ENCODE assay signal across 16 mouse cellular contexts in the genomic region with DNA sequence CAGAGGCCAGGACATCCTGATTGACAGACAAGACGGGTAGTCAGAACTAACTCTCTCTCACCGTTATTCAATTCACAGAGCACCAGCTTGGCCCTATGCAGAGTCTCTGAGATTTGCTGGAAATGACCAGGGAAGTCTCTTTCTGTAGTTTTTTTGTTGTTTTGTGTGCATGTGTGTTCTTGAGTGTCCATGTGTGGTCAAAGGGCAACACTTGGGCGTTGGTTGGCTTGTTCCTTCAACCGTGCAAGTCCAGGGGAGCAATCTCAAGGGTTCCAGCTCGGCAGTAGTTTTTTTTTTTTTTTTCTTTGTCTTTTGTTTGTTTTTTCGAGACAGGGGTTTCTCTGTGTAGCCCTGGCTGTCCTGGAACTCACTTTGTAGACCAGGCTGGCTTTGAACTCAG. TPM values are rescaled to one million over a fixed set of nuclear protein-coding genes. Genes with fewer than 3 reads are reported as not detected.
DNase-seq lines count a peak whose midpoint lies in the region; ATAC-seq and TF ChIP-seq lines count a peak whose summit lies in the region.
"Had no signal": no experiment of that assay in that cellular context is flagged by ENCODE, and none has a peak within 500 bp of the region (broad histone marks: within the 10 kb centered on the region; RNA-seq: fewer than 3 reads in every experiment).

No protein-coding gene starts in this region.

- WGBS in heart, embryonic 14.5 days = 50% methylated on average over 6 of the region's 6 CpGs
- WGBS in liver, embryonic 11.5 days = 55% methylated on average over 6 of the region's 6 CpGs
- 49% methylated on average over 6 of the region's 6 CpGs for WGBS in kidney, postnatal 0 days
- WGBS in liver, embryonic 15.5 days (ENCODE audit: insufficient replicate concordance) = 44% methylated on average over 6 of the region's 6 CpGs

- H3K9me3 ChIP-seq in heart, embryonic 14.5 days (ENCODE audit: control insufficient read depth, low read length) = no peaks in the 10 kb centered on the region
- H3K9me3 ChIP-seq in liver, embryonic 11.5 days (ENCODE audit: control insufficient read depth, low read length) = no peaks in the 10 kb centered on the region
- no peaks in the 10 kb centered on the region for H3K9me3 ChIP-seq in kidney, postnatal 0 days (replicated peaks; ENCODE audit: low read length)
- no peaks in the 10 kb centered on the region for H3K9me3 ChIP-seq in liver, embryonic 15.5 days (replicated peaks)

- H3K36me3 ChIP-seq in heart, embryonic 14.5 days (ENCODE audit: control insufficient read depth, insufficient read depth, low read length) = peaks cover 4% of the 10 kb centered on the region; the same call in 1 of the 2 replicates
- H3K36me3 ChIP-seq in liver, embryonic 11.5 days (ENCODE audit: control insufficient read depth, insufficient read depth, low read length) = peaks cover under 1% of the 10 kb centered on the region; the same call in 1 of the 2 replicates
- H3K36me3 ChIP-seq in kidney, postnatal 0 days (ENCODE audit: insufficient read depth, low read length) = no peaks in the 10 kb centered on the region
- 0 out of 2 replicates have a peak, but pooled peaks cover 4% of the 10 kb centered on the region for H3K36me3 ChIP-seq in liver, embryonic 15.5 days (replicated peaks)

- peak overlapping the region; percentile 76 for H3K9ac ChIP-seq in heart, embryonic 14.5 days (ENCODE audit: low read length)
- H3K9ac ChIP-seq in liver, embryonic 11.5 days (ENCODE audit: low read depth, low read length) = 0 out of 2 replicates have a peak overlapping the region, but pooled peaks have one; percentile 78
- H3K9ac ChIP-seq in kidney, postnatal 0 days (ENCODE audit: low read depth, low read length) = no peak overlapping the region
- H3K9ac ChIP-seq in liver, embryonic 15.5 days = no peak overlapping the region

- H3K27me3 ChIP-seq in heart, embryonic 14.5 days (ENCODE audit: control insufficient read depth, insufficient read depth, low read length) = no peaks in the 10 kb centered on the region
- H3K27me3 ChIP-seq in liver, embryonic 11.5 days (replicated peaks; ENCODE audit: control insufficient read depth, insufficient read depth, low read length) = peaks cover 7% of the 10 kb centered on the region
- no peaks in the 10 kb centered on the region for H3K27me3 ChIP-seq in kidney, postnatal 0 days (ENCODE audit: insufficient read depth, low read length)
- H3K27me3 ChIP-seq in liver, embryonic 15.5 days = peaks cover 19% of the 10 kb centered on the region

- ATAC-seq in heart, embryonic 14.5 days (ENCODE audit: insufficient number of reproducible peaks, insufficient read depth, low FRiP score, low read depth) = no peak
- ATAC-seq in liver, embryonic 11.5 days (replicated peaks; ENCODE audit: low FRiP score) = no peak
- no peak for ATAC-seq in kidney, postnatal 0 days (replicated peaks; ENCODE audit: low FRiP score, low read depth)
- ATAC-seq in liver, embryonic 15.5 days (ENCODE audit: insufficient read depth) = no peak
- ATAC-seq: activated CD4-positive, CD25-positive, alpha-beta regulatory T cell, adult 4 months had no signal

- H3K4me1 ChIP-seq in heart, embryonic 14.5 days (ENCODE audit: control insufficient read depth in 2 of 2, insufficient read depth in 2 of 2, low read length in 2 of 2) = peaks cover 21 to 34% of the 10 kb centered on the region in 2 experiments
- peaks cover 30% of the 10 kb centered on the region for H3K4me1 ChIP-seq in liver, embryonic 11.5 days (replicated peaks; ENCODE audit: control insufficient read depth, insufficient read depth, low read length)
- H3K4me1 ChIP-seq in kidney, postnatal 0 days (replicated peaks; ENCODE audit: insufficient read depth, low read length) = peaks cover 16% of the 10 kb centered on the region
- peaks cover 43% of the 10 kb centered on the region for H3K4me1 ChIP-seq in liver, embryonic 15.5 days (replicated peaks)

- H3K4me2 ChIP-seq in heart, embryonic 14.5 days (ENCODE audit: low read length) = peak overlapping the region; percentile 99
- peak overlapping the region; percentile 99 for H3K4me2 ChIP-seq in liver, embryonic 11.5 days
- peak overlapping the region; percentile 78; the same call in 1 of the 2 replicates for H3K4me2 ChIP-seq in kidney, postnatal 0 days (ENCODE audit: low read length)
- H3K4me2 ChIP-seq in liver, embryonic 15.5 days = peak overlapping the region; percentile 95

- no peak overlapping the region; a peak in 1 of 4 replicates for H3K4me3 ChIP-seq in heart, embryonic 14.5 days (ENCODE audit: control insufficient read depth in 1 of 2, insufficient read depth in 1 of 2, low read depth in 1 of 2, low read length in 2 of 2)
- peak overlapping the region; percentile 86; the same call in 1 of the 2 replicates for H3K4me3 ChIP-seq in liver, embryonic 11.5 days (ENCODE audit: low read depth, low read length)
- no peak overlapping the region for H3K4me3 ChIP-seq in kidney, postnatal 0 days (replicated peaks; ENCODE audit: low read depth, low read length)
- H3K4me3 ChIP-seq in liver, embryonic 15.5 days (replicated peaks) = no peak overlapping the region
- no peak overlapping the region; the same call in 1 of the 2 replicates for H3K4me3 ChIP-seq in gastrocnemius, adult 2 months

- no peak for TF ChIP-seq CTCF in kidney, postnatal 0 days (IDR thresholded peaks at IDR 0.05; ENCODE audit: low read depth)
- no peak for TF ChIP-seq CTCF in gastrocnemius, adult 2 months (IDR thresholded peaks at IDR 0.05)

- H3K27ac ChIP-seq in heart, embryonic 14.5 days (replicated peaks in 1 of 2; ENCODE audit: control insufficient read depth in 1 of 2, insufficient read depth in 1 of 2, low read depth in 2 of 2, low read length in 2 of 2) = no peak overlapping the region
- H3K27ac ChIP-seq in liver, embryonic 11.5 days (ENCODE audit: low read depth, low read length) = no peak overlapping the region
- H3K27ac ChIP-seq in kidney, postnatal 0 days = no peak overlapping the region
- no peak overlapping the region for H3K27ac ChIP-seq in liver, embryonic 15.5 days (replicated peaks)
- H3K27ac ChIP-seq in gastrocnemius, adult 2 months = no peak overlapping the region
- H3K27ac ChIP-seq: hindbrain, embryonic 14.5 days had no signal

- no peak for DNase-seq in heart, adult 9 months (ENCODE audit: low spot score in 2 of 2)
- DNase-seq in liver, embryonic 11.5 days (ENCODE audit: low spot score) = no peak
- DNase-seq in liver = no peak
- no peak for DNase-seq in kidney, postnatal 0 days (ENCODE audit: low spot score)
- DNase-seq in gastrocnemius, adult 2 months = no peak
- DNase-seq in right cerebral cortex, postnatal 14 days = no peak
- DNase-seq: cerebellum, adult 11-12 months; layer of hippocampus, adult 9-11 months; midbrain, embryonic 14.5 days; thymus, postnatal 36 days had no signal

- intact Hi-C loops in gastrocnemius, adult 2 months (cut with DNase I) = loop anchor here (5.0 kb wide), 1 partner anchor 125 kb away; a partner anchor contains a TSS

RNA-seq across cellular contexts. Expression of a gene that starts 1.4 kb away (rescaled TPM):
- polyA plus RNA-seq in heart, embryonic 14.5 days (2014; fragmentation: Nextera tagmentation; extraction: Ambion mirVana) = 0.19 and 5.2 TPM in 2 replicates
- 3.8 and 4.9 TPM in 2 replicates for polyA plus RNA-seq in liver, embryonic 11.5 days (2014; fragmentation: Nextera tagmentation; extraction: Ambion mirVana)
- polyA plus RNA-seq in kidney, postnatal 0 days (2015; fragmentation: Nextera tagmentation; extraction: Ambion mirVana) = 11.2 and 12.6 TPM in 2 replicates
- 0.63 TPM in 1 of 2 replicates, not detected in the other for polyA plus RNA-seq in liver, embryonic 15.5 days (2015; fragmentation: Nextera tagmentation; extraction: Ambion mirVana)
- total RNA-seq in gastrocnemius, adult 2 months (2021) = 10 to 100 TPM in 1 of 2 experiments, 1 to 10 TPM in 1; 3.7 to 11.5 TPM
- total RNA-seq: common myeloid progenitor, adult 5-6 weeks; neutrophil, adult 5-6 weeks had no signal
- polyA plus RNA-seq: activated CD4-positive, CD25-positive, alpha-beta regulatory T cell, adult 4 months had no signal

RNA-seq across cellular contexts. Expression of a gene that starts 26.0 kb away (rescaled TPM):
- 14.2 and 17.0 TPM in 2 replicates for polyA plus RNA-seq in heart, embryonic 14.5 days (2014; fragmentation: Nextera tagmentation; extraction: Ambion mirVana)
- 13.9 and 14.4 TPM in 2 replicates for polyA plus RNA-seq in liver, embryonic 11.5 days (2014; fragmentation: Nextera tagmentation; extraction: Ambion mirVana)
- polyA plus RNA-seq in kidney, postnatal 0 days (2015; fragmentation: Nextera tagmentation; extraction: Ambion mirVana) = 13.0 and 22.2 TPM in 2 replicates
- polyA plus RNA-seq in liver, embryonic 15.5 days (2015; fragmentation: Nextera tagmentation; extraction: Ambion mirVana) = 13.0 and 14.0 TPM in 2 replicates
- 100 to 1,000 TPM; 106 to 181 TPM for total RNA-seq in gastrocnemius, adult 2 months (2021)

RNA-seq across cellular contexts. Expression of a gene that starts 26.9 kb away (rescaled TPM):
- polyA plus RNA-seq in heart, embryonic 14.5 days (2014; fragmentation: Nextera tagmentation; extraction: Ambion mirVana) = 40.6 and 40.9 TPM in 2 replicates
- polyA plus RNA-seq in liver, embryonic 11.5 days (2014; fragmentation: Nextera tagmentation; extraction: Ambion mirVana) = 30.5 and 32.6 TPM in 2 replicates
- 64.6 and 65.2 TPM in 2 replicates for polyA plus RNA-seq in kidney, postnatal 0 days (2015; fragmentation: Nextera tagmentation; extraction: Ambion mirVana)
- 17.4 and 18.2 TPM in 2 replicates for polyA plus RNA-seq in liver, embryonic 15.5 days (2015; fragmentation: Nextera tagmentation; extraction: Ambion mirVana)
- 10 to 100 TPM; 13.0 to 14.9 TPM for total RNA-seq in gastrocnemius, adult 2 months (2021)

RNA-seq across cellular contexts. Expression of a gene that starts 30.8 kb away (rescaled TPM):
- polyA plus RNA-seq in heart, embryonic 14.5 days (2014; fragmentation: Nextera tagmentation; extraction: Ambion mirVana) = 166 and 175 TPM in 2 replicates
- polyA plus RNA-seq in liver, embryonic 11.5 days (2014; fragmentation: Nextera tagmentation; extraction: Ambion mirVana) = 304 and 308 TPM in 2 replicates
- 256 and 262 TPM in 2 replicates for polyA plus RNA-seq in kidney, postnatal 0 days (2015; fragmentation: Nextera tagmentation; extraction: Ambion mirVana)
- 187 and 195 TPM in 2 replicates for polyA plus RNA-seq in liver, embryonic 15.5 days (2015; fragmentation: Nextera tagmentation; extraction: Ambion mirVana)
- total RNA-seq in gastrocnemius, adult 2 months (2021) = 100 to 1,000 TPM; 170 to 181 TPM

Comparison
In these comparisons a context has a peak if more than half of its experiments do, and no peak if none do; other contexts are left out.
1. H3K9ac ChIP-seq: peak in heart, embryonic 14.5 days (single experiment) and liver, embryonic 11.5 days (single experiment); none in kidney, postnatal 0 days (single experiment) and liver, embryonic 15.5 days (single experiment).
2. Peak in every context shown above with its lines, with median percentiles within 50 percentile points of each other: H3K4me2 ChIP-seq.